Mouse (Mus musculus) ZHBTc4 (cell line): ENCODE results near the gene Snrpn.
"Not testable (repeated sequence)": the region's sequence is repeated elsewhere in the genome, so short reads cannot be mapped to it uniquely, and the experiment has no call there.

Experiments used
- DNase-seq: peaks from one replicate; pipeline ENCODE4 v3.0.0-alpha.2; 2011; ENCODE audit warnings: low read depth, low spot score

Snrpn gene

GRCm38 (mm10) chr7:60139742-60140480, at the start of gene Snrpn:
Snrpn (minus strand) TSS chr7:60140219.
- DNase-seq: no peak

- no peak for DNase-seq
These were observed 30.5 kb upstream of the Snrpn start for GRCm38 (mm10) chr7:60170250-60171185.

- no peak for DNase-seq
These were observed 14.7 kb downstream of the Snrpn start for GRCm38 (mm10) chr7:60125332-60125731.

- DNase-seq: not testable (repeated sequence)
These were observed 16.9 kb downstream of the Snrpn start for GRCm38 (mm10) chr7:60123086-60123624.

- DNase-seq: no peak
These were observed 17.5 kb downstream of the Snrpn start for GRCm38 (mm10) chr7:60122434-60123085.

- no peak for DNase-seq
These were observed 42.7 kb downstream of the Snrpn start for GRCm38 (mm10) chr7:60097154-60097859.

GRCm38 (mm10) chr7:60076301-60076700, 63.7 kb downstream of the Snrpn start:
- no peak for DNase-seq

GRCm38 (mm10) chr7:60047481-60048201, 92.4 kb downstream of the Snrpn start:
- DNase-seq: no peak

- no peak for DNase-seq
These were observed 126.8 kb downstream of the Snrpn start for GRCm38 (mm10) chr7:60013186-60013585.

GRCm38 (mm10) chr7:60007727-60008360, 132.2 kb downstream of the Snrpn start:
- DNase-seq: peak; percentile 26

GRCm38 (mm10) chr7:60006262-60006661, 133.8 kb downstream of the Snrpn start:
- peak; percentile 56 for DNase-seq

GRCm38 (mm10) chr7:60004606-60005330, 135.3 kb downstream of the Snrpn start, which contains the start of the genes Snurf and Gm38393:
Snurf (minus strand) TSS chr7:60005049.
Gm38393 (minus strand) TSS chr7:60005064.
- DNase-seq: peak; percentile 78

GRCm38 (mm10) chr7:60003921-60004605, 136.0 kb downstream of the Snrpn start:
- peak; percentile 84 for DNase-seq

- DNase-seq: peak; percentile 91
These were observed 136.8 kb downstream of the Snrpn start for GRCm38 (mm10) chr7:60003006-60003865.

- no peak for DNase-seq
These were observed 161.4 kb downstream of the Snrpn start for GRCm38 (mm10) chr7:59978646-59979045.
